Mouse (Mus musculus): Measurements from ENCODE around the gene Cactin. TPM values are rescaled to one million over a fixed set of nuclear protein-coding genes. Genes with fewer than 3 reads are reported as not detected.

Cactin gene
- polyA plus RNA-seq, 1 experiment: 48.1 TPM

DNA sequence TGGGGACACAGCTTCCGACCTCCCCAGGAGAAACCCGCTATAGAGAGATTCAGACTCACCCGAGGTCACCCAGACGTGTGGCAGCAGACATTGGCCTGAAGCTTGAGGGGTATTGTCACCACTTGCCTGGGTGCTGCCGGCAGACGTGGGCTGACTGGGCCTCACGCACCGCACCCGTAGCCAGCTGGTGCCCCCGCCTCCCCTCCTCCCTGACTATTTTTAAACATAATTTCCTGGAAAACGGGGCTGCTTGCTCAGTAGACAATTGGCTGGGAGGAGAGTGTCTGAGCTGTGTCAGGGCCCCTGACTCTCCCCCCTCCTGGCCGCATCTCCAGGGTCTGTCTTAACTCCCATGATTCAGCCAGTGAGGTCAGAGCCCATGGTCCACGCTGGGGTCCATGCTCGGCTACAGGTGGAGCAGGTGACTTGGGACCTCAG, 18.1 kb upstream of the Cactin start:
- Histone ChIP-seq H3K27me3 (ENCODE audit: control insufficient read depth, insufficient read depth, insufficient read length) (no peaks in the 10 kb centered on the region), H3K79me3 (ENCODE audit: low read depth) (peaks cover 20% of the 10 kb centered on the region), H3K79me2 (ENCODE audit: control insufficient read depth, insufficient read depth) (peaks cover 66% of the 10 kb centered on the region), H3K36me3 (ENCODE audit: control insufficient read depth, insufficient read depth) (peaks cover 18% of the 10 kb centered on the region), H3K4me3 (ENCODE audit: insufficient read depth, poor library complexity, severe bottlenecking) (no peak overlapping the region), H3ac (ENCODE audit: control insufficient read depth, insufficient read length, low read depth) (no peak overlapping the region)
- TF ChIP-seq FOSL1 (IDR thresholded peaks at IDR 0.05; ENCODE audit: insufficient read depth, low read length, poor library complexity, severe bottlenecking): no peak
- no peak for TF ChIP-seq MAX (IDR thresholded peaks at IDR 0.05)
- no peak for TF ChIP-seq CEBPB (IDR thresholded peaks at IDR 0.05; ENCODE audit: low read depth)
- no peak for TF ChIP-seq USF1 (IDR thresholded peaks at IDR 0.05; ENCODE audit: low read depth)
- TF ChIP-seq CTCF (IDR thresholded peaks at IDR 0.05; ENCODE audit: control insufficient read depth, insufficient read depth, insufficient read length): no peak
- TF ChIP-seq MYOG (IDR thresholded peaks at IDR 0.05; ENCODE audit: control insufficient read depth, extremely low read depth, insufficient read length): no peak
- no peak for TF ChIP-seq MYOD1 (IDR thresholded peaks at IDR 0.05; ENCODE audit: control insufficient read depth, insufficient read length, low read depth)

DNA sequence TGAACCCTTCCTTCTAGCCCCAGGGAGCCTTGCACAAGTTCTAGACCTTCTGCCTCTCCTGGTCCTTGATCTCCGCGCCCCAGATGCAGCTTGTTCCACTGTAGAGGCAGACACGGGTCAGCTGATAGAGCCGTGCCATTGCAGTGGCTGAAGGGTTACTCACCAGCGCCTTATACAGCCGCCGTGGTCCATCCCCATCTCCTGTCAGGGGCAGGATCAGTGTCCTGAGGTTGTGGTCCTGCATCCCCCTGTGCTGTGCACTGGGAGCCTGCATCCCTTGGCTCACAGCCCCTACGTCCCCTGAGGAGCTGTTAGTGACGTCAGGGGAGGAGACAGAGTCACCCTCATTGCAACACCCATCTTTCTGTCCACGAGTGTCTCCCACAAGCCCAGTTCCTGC, 17.6 kb upstream of the Cactin start:
- Histone ChIP-seq H3K36me3 (ENCODE audit: control insufficient read depth, insufficient read depth) (peaks cover 21% of the 10 kb centered on the region), H3K4me3 (ENCODE audit: insufficient read depth, poor library complexity, severe bottlenecking) (no peak overlapping the region), H3K79me2 (ENCODE audit: control insufficient read depth, insufficient read depth) (peaks cover 62% of the 10 kb centered on the region), H3K27me3 (ENCODE audit: control insufficient read depth, insufficient read depth, insufficient read length) (no peaks in the 10 kb centered on the region), H3ac (ENCODE audit: control insufficient read depth, insufficient read length, low read depth) (no peak overlapping the region), H3K79me3 (ENCODE audit: low read depth) (peaks cover 15% of the 10 kb centered on the region)
- TF ChIP-seq CTCF (IDR thresholded peaks at IDR 0.05; ENCODE audit: control insufficient read depth, insufficient read depth, insufficient read length) (no peak), FOSL1 (IDR thresholded peaks at IDR 0.05; ENCODE audit: insufficient read depth, low read length, poor library complexity, severe bottlenecking) (no peak), MYOG (IDR thresholded peaks at IDR 0.05; ENCODE audit: control insufficient read depth, extremely low read depth, insufficient read length) (no peak), CEBPB (IDR thresholded peaks at IDR 0.05; ENCODE audit: low read depth) (no peak), MAX (IDR thresholded peaks at IDR 0.05) (no peak), MYOD1 (IDR thresholded peaks at IDR 0.05; ENCODE audit: control insufficient read depth, insufficient read length, low read depth) (no peak), USF1 (IDR thresholded peaks at IDR 0.05; ENCODE audit: low read depth) (no peak)

DNA sequence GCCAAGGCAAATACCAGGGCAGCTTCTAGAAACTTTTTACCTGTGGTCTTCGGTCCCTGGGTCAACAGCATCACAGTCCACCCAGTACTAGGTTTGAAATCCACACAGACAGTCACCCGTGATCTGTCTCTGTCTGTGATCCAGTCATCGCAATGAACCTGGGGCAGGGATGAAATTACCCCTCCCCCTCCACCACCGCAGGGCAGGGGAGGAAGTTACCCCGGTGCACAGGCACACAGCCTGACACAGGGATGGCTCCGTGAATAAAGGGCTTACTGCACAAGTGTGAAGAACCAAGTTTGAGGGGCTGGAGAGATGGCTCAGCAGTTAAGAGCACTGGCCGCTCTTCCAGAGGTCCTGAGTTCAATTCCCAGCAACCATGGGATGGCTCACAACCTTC, 17.1 kb upstream of the Cactin start:
- H3K27me3 ChIP-seq (ENCODE audit: control insufficient read depth, insufficient read depth, insufficient read length): no peaks in the 10 kb centered on the region
- H3ac ChIP-seq (ENCODE audit: control insufficient read depth, insufficient read length, low read depth): no peak overlapping the region
- TF ChIP-seq CTCF (IDR thresholded peaks at IDR 0.05; ENCODE audit: control insufficient read depth, insufficient read depth, insufficient read length) (no peak), MAX (IDR thresholded peaks at IDR 0.05) (no peak), MYOD1 (IDR thresholded peaks at IDR 0.05; ENCODE audit: control insufficient read depth, insufficient read length, low read depth) (no peak), CEBPB (IDR thresholded peaks at IDR 0.05; ENCODE audit: low read depth) (no peak), FOSL1 (IDR thresholded peaks at IDR 0.05; ENCODE audit: insufficient read depth, low read length, poor library complexity, severe bottlenecking) (no peak), USF1 (IDR thresholded peaks at IDR 0.05; ENCODE audit: low read depth) (no peak), MYOG (IDR thresholded peaks at IDR 0.05; ENCODE audit: control insufficient read depth, extremely low read depth, insufficient read length) (no peak)
- H3K79me2 ChIP-seq (ENCODE audit: control insufficient read depth, insufficient read depth): peaks cover 57% of the 10 kb centered on the region
- H3K36me3 ChIP-seq (ENCODE audit: control insufficient read depth, insufficient read depth): peaks cover 21% of the 10 kb centered on the region
- peaks cover 10% of the 10 kb centered on the region for H3K79me3 ChIP-seq (ENCODE audit: low read depth)
- H3K4me3 ChIP-seq (ENCODE audit: insufficient read depth, poor library complexity, severe bottlenecking): no peak overlapping the region

DNA sequence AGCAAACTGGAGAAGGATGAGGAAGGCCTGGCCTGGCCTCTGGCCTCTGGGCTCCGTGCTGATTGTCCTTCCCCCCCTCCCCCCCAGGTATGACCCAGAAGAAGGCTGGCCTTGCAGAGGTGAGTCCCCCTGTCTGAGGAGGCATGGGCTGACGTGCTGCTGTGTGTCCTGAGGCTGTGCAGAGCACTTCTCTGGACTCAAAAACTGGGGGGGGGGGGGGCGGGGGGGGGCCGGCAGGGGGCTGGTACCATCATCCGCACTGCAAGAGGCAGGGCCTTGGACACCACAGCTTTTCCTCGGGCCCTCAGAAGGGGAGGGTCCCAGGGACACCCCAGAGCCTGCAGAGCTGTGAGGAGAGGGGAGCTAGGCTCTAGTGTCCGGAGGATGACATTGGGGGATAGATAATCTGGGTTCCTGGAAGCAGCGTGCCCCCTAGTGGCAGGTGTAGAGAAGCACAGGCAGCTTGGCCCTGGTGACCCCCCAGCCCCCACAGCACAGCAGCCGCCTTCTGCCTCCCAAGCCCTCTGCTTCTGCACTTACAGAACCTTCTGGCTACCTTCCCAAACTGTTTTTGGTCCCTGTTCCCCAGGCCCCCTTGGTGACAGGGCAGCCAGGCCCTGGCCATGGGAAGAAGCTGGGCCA, 16.2 kb upstream of the Cactin start:
- no peaks in the 10 kb centered on the region for H3K27me3 ChIP-seq (ENCODE audit: control insufficient read depth, insufficient read depth, insufficient read length)
- peaks cover 6% of the 10 kb centered on the region for H3K79me3 ChIP-seq (ENCODE audit: low read depth)
- no peak overlapping the region for H3ac ChIP-seq (ENCODE audit: control insufficient read depth, insufficient read length, low read depth)
- TF ChIP-seq CTCF (IDR thresholded peaks at IDR 0.05; ENCODE audit: control insufficient read depth, insufficient read depth, insufficient read length) (peak; percentile 93), MYOG (IDR thresholded peaks at IDR 0.05; ENCODE audit: control insufficient read depth, extremely low read depth, insufficient read length) (no peak)
- no peak overlapping the region for H3K4me3 ChIP-seq (ENCODE audit: insufficient read depth, poor library complexity, severe bottlenecking)
- peaks cover 47% of the 10 kb centered on the region for H3K79me2 ChIP-seq (ENCODE audit: control insufficient read depth, insufficient read depth)
- peaks cover 26% of the 10 kb centered on the region for H3K36me3 ChIP-seq (ENCODE audit: control insufficient read depth, insufficient read depth)

DNA sequence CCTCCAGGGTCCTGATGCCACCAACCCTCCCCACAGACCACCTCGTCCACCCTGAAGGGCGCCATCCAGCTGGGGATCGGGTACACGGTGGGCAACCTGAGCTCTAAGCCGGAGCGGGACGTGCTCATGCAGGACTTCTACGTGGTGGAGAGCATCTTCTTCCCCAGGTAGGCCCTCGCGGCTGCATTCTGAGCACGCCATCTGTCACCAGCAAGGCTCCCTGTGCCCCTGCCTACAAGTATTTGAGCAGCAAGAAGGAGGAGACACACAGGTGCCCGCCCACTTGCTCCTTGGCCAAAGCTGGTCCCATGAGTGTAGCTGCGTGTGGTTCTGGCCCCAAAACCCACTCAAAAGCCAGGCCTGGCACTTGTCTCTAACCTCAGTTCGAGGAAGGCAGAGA, 15.2 kb upstream of the Cactin start:
- peaks cover 30% of the 10 kb centered on the region for H3K36me3 ChIP-seq (ENCODE audit: control insufficient read depth, insufficient read depth)
- no peaks in the 10 kb centered on the region for H3K27me3 ChIP-seq (ENCODE audit: control insufficient read depth, insufficient read depth, insufficient read length)
- H3K4me3 ChIP-seq (ENCODE audit: insufficient read depth, poor library complexity, severe bottlenecking): no peak overlapping the region
- H3ac ChIP-seq (ENCODE audit: control insufficient read depth, insufficient read length, low read depth): no peak overlapping the region
- H3K79me3 ChIP-seq (ENCODE audit: low read depth): peaks cover 3% of the 10 kb centered on the region
- TF ChIP-seq USF1 (IDR thresholded peaks at IDR 0.05; ENCODE audit: low read depth): no peak
- TF ChIP-seq MAX (IDR thresholded peaks at IDR 0.05): no peak
- no peak for TF ChIP-seq CEBPB (IDR thresholded peaks at IDR 0.05; ENCODE audit: low read depth)
- TF ChIP-seq FOSL1 (IDR thresholded peaks at IDR 0.05; ENCODE audit: insufficient read depth, low read length, poor library complexity, severe bottlenecking): no peak
- TF ChIP-seq MYOD1 (IDR thresholded peaks at IDR 0.05; ENCODE audit: control insufficient read depth, insufficient read length, low read depth): no peak
- TF ChIP-seq CTCF (IDR thresholded peaks at IDR 0.05; ENCODE audit: control insufficient read depth, insufficient read depth, insufficient read length): no peak
- TF ChIP-seq MYOG (IDR thresholded peaks at IDR 0.05; ENCODE audit: control insufficient read depth, extremely low read depth, insufficient read length): no peak
- H3K79me2 ChIP-seq (ENCODE audit: control insufficient read depth, insufficient read depth): peaks cover 38% of the 10 kb centered on the region
